Mouse (Mus musculus): Measurements from ENCODE around the gene Magix. TPM values are rescaled to one million over a fixed set of nuclear protein-coding genes. Genes with fewer than 3 reads are reported as not detected.

Gene Magix
- total RNA-seq, 2 experiments from 2014 or later, result 24.1 to 26.0 TPM

- intact Hi-C loops (cut with DNase I), result no loop called here
- no peak for DNase-seq (ENCODE audit: low spot score)
These were observed 6.1 kb downstream of the Magix start for GRCm38 (mm10) chrX:7675001-7675380.

GRCm38 (mm10) chrX:7674284-7675000 is 6.6 kb downstream of the Magix start:
- no peak for DNase-seq (ENCODE audit: low spot score)
- intact Hi-C loops (cut with DNase I), result no loop called here

- intact Hi-C loops (cut with DNase I), result no loop called here
These were observed 7.3 kb downstream of the Magix start for GRCm38 (mm10) chrX:7673578-7674281.

GRCm38 (mm10) chrX:7672739-7673138 is 8.3 kb downstream of the Magix start:
- DNase-seq (ENCODE audit: low spot score), result no peak
- intact Hi-C loops (cut with DNase I), result no loop called here

More at GRCm38 (mm10) chrX:7673578-7674281, 7.3 kb downstream of the Magix start:
- no peak for DNase-seq (ENCODE audit: low spot score)

- no peak for DNase-seq (ENCODE audit: low spot score)
- intact Hi-C loops (cut with DNase I), result no loop called here
These were observed 10.0 kb downstream of the Magix start, which contains the start of gene Plp2 for GRCm38 (mm10) chrX:7670921-7671623. TSS of gene Plp2 (minus strand) at chrX:7671390.

- peak; percentile 64 for DNase-seq (ENCODE audit: low spot score)
- intact Hi-C loops (cut with DNase I), result no loop called here
These were observed 10.6 kb downstream of the Magix start for GRCm38 (mm10) chrX:7670390-7670881.

GRCm38 (mm10) chrX:7665739-7666502 is 15.1 kb downstream of the Magix start:
- DNase-seq (ENCODE audit: low spot score), result no peak
- intact Hi-C loops (cut with DNase I), result no loop called here

- no peak for DNase-seq (ENCODE audit: low spot score)
- intact Hi-C loops (cut with DNase I), result no loop called here
These were observed 16.3 kb downstream of the Magix start for GRCm38 (mm10) chrX:7664791-7665190.

- no peak for DNase-seq (ENCODE audit: low spot score)
- intact Hi-C loops (cut with DNase I), result no loop called here
These were observed 18.1 kb downstream of the Magix start for GRCm38 (mm10) chrX:7662936-7663335.

GRCm38 (mm10) chrX:7661086-7661485 is 20.0 kb downstream of the Magix start:
- intact Hi-C loops (cut with DNase I), result no loop called here
- DNase-seq (ENCODE audit: low spot score), result no peak

GRCm38 (mm10) chrX:7658785-7659589 is 22.1 kb downstream of the Magix start:
- intact Hi-C loops (cut with DNase I), result no loop called here
- no peak for DNase-seq (ENCODE audit: low spot score)

- no peak for DNase-seq (ENCODE audit: low spot score)
- intact Hi-C loops (cut with DNase I), result no loop called here
These were observed 22.8 kb downstream of the Magix start for GRCm38 (mm10) chrX:7658031-7658784.

- peak; percentile 53 for DNase-seq (ENCODE audit: low spot score)
- intact Hi-C loops (cut with DNase I), result no loop called here
These were observed 23.8 kb downstream of the Magix start, which contains the start of gene Prickle3 for GRCm38 (mm10) chrX:7657221-7657639. TSS of gene Prickle3 (plus strand) at chrX:7657260.

GRCm38 (mm10) chrX:7648671-7649304 is 32.3 kb downstream of the Magix start:
- peak; percentile 77 for DNase-seq (ENCODE audit: low spot score)
- intact Hi-C loops (cut with DNase I), result loop anchor here (1.0 to 5.0 kb wide), 3 partner anchors 34 to 76 kb away; partner anchors contain the start of genes Foxp3, Magix and Ppp1r3f

GRCm38 (mm10) chrX:7645349-7645748 is 35.7 kb downstream of the Magix start:
- intact Hi-C loops (cut with DNase I), result loop anchor here (2.0 to 5.0 kb wide), 3 partner anchors 37 to 223 kb away; partner anchors contain the start of genes Foxp3, Magix and Ppp1r3f
- no peak for DNase-seq (ENCODE audit: low spot score)

- intact Hi-C loops (cut with DNase I), result loop anchor here (5.0 kb wide), 2 partner anchors 33 to 168 kb away; partner anchors contain the start of genes Cacna1f and Ccdc22
- DNase-seq (ENCODE audit: low spot score), result no peak
These were observed 40.3 kb downstream of the Magix start for GRCm38 (mm10) chrX:7640785-7641184.

- no peak for DNase-seq (ENCODE audit: low spot score)
These were observed 41.3 kb downstream of the Magix start for GRCm38 (mm10) chrX:7639536-7640325.

More at GRCm38 (mm10) chrX:7639536-7640325, 41.3 kb downstream of the Magix start:
- intact Hi-C loops (cut with DNase I), result loop anchor here (5.0 kb wide), 2 partner anchors 32 to 167 kb away; partner anchors contain the start of genes Cacna1f and Ccdc22
